Mouse (Mus musculus): ENCODE results near the gene Slc52a3. TPM values are rescaled to one million over a fixed set of nuclear protein-coding genes. Genes with fewer than 3 reads are reported as not detected.

Gene Slc52a3
- polyA plus RNA-seq, 1 experiment from 2014 or later = 3.6 TPM

DNA sequence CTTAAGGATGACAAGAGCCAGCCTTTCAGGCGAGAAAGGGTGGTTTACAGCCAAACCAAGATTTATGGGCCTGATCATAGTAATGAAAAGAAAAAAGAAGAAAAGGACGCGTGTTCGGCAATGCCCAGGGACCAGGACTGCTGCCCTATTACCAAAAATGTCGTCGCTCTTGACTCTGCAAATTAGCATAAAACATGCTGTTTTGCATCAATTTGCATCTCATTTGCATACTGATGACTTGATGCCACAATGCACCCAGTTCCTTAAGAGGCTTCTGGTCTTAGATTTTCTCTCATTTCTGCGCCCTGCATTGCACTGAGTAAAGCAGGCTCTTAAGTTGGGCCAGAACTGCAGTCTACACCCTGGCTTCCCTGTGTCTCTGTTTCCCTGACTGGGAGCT is 54.0 kb downstream of the Slc52a3 start:
- Histone ChIP-seq H3K27ac (ENCODE audit: low read length) (no peak overlapping the region), H3K4me3 (ENCODE audit: low read depth, low read length) (no peak overlapping the region), H3K27me3 (ENCODE audit: control insufficient read depth, insufficient read depth, low read length) (peaks cover 34% of the 10 kb centered on the region), H3K9me3 (ENCODE audit: control insufficient read depth, low read depth, low read length) (no peaks in the 10 kb centered on the region), H3K36me3 (ENCODE audit: control insufficient read depth, insufficient read depth, low read length) (no peaks in the 10 kb centered on the region), H3K4me1 (ENCODE audit: control insufficient read depth, insufficient read depth, low read length) (peaks cover 11% of the 10 kb centered on the region; the same call in 1 of the 2 replicates), H3K4me2 (replicated peaks; ENCODE audit: low read depth, low read length) (no peak overlapping the region), H3K9ac (replicated peaks; ENCODE audit: low read depth, low read length) (no peak overlapping the region)
- no peak for ATAC-seq (ENCODE audit: insufficient number of reproducible peaks, insufficient read depth, low FRiP score, low read depth)
- 16% methylated on average over 7 of the region's 7 CpGs for WGBS

DNA sequence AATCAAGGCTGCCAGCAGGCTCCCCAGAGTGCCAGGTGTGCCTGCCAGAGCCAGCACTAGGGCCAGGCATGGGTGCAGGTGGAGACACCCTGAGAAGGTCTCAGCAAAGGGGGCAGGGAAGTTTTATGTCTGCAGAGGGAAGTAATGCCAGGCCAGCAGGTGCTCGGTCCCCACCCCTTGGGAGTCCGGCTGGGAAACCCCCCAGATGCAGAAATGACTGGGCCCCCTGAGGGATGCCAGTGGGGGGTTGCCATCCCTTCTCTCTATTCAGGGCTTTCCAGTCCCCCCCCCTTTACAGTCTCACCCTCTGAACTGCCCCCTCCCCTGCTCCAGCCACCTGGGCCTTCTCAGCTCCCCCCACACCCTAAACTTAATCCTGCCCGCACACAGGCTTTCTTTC is 55.7 kb downstream of the Slc52a3 start:
- Histone ChIP-seq H3K9me3 (ENCODE audit: control insufficient read depth, low read depth, low read length) (no peaks in the 10 kb centered on the region), H3K9ac (replicated peaks; ENCODE audit: low read depth, low read length) (no peak overlapping the region), H3K4me1 (ENCODE audit: control insufficient read depth, insufficient read depth, low read length) (peaks cover 11% of the 10 kb centered on the region; the same call in 1 of the 2 replicates), H3K4me3 (ENCODE audit: low read depth, low read length) (no peak overlapping the region), H3K4me2 (replicated peaks; ENCODE audit: low read depth, low read length) (no peak overlapping the region), H3K27me3 (ENCODE audit: control insufficient read depth, insufficient read depth, low read length) (peaks cover 32% of the 10 kb centered on the region), H3K36me3 (ENCODE audit: control insufficient read depth, insufficient read depth, low read length) (no peaks in the 10 kb centered on the region), H3K27ac (ENCODE audit: low read length) (no peak overlapping the region)
- WGBS = 76% methylated on average over 3 of the region's 3 CpGs
- no peak for ATAC-seq (ENCODE audit: insufficient number of reproducible peaks, insufficient read depth, low FRiP score, low read depth)

DNA sequence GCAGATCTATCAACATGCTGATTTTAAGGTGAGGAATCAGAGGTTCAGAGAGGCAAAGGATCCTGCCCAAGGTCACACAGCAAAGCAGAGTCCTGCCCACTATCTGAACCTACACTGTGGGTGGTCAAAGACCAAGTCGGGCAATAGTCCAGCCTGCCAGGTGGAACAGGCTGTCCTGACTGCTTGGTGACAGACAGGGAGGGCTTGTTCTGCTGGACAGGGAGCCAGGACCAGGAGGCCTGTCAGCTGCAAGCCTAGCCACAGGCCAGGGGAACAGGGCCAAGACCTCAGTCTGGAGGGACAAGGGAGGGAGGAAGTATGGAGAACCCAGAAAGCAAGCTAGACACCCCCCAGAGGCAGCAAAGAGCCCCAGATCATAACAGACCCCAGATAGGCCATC is 59.1 kb downstream of the Slc52a3 start:
- H3K4me1 ChIP-seq (ENCODE audit: control insufficient read depth, insufficient read depth, low read length) = no peaks in the 10 kb centered on the region

DNA sequence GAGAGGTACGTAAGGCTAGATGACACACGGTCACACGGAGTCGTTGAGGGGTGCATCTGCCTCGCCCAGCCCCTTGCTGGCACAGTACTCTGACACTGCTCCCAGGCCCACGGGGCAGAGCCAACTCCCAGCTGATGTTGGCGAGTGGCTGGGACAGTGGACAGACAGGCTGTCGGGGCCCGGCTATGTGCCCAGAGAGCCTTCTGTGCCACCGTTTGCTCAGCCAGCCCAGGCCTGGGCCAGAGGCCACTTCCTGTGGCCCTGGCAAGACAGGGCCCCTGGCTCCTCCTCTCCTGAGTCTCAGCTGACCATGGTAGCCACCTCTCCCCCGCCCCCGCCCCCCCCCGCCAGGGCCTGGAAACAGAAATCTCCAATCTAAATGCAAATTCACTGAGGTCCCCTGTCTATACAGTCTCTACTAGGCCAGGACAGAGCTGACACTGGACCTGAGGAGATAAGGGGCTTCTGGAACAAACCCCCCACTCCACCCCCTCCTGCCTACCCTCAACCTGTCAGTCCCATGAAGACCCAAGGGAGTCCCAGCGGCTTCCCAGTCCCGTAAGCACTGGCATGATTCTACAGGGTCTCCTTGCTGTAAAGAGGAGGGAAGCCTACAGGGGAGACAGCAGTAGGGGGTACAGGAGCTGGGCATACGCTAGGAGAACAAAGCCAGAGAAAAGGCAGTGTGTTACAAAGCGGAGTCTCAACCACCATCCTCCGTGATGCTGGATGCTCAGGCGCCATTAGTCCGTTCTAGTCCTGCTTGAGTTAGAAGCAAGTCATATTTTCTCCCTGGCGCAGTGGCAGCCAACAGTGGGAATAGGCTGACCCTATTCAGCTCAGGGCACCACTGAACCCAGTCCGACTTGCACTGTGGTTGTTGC is 60.3 kb downstream of the Slc52a3 start:
- no peak for ATAC-seq (ENCODE audit: insufficient number of reproducible peaks, insufficient read depth, low FRiP score, low read depth)
- Histone ChIP-seq H3K4me1 (ENCODE audit: control insufficient read depth, insufficient read depth, low read length) (no peaks in the 10 kb centered on the region), H3K9ac (replicated peaks; ENCODE audit: low read depth, low read length) (no peak overlapping the region), H3K27ac (ENCODE audit: low read length) (no peak overlapping the region), H3K27me3 (ENCODE audit: control insufficient read depth, insufficient read depth, low read length) (no peaks in the 10 kb centered on the region), H3K36me3 (ENCODE audit: control insufficient read depth, insufficient read depth, low read length) (no peaks in the 10 kb centered on the region), H3K9me3 (ENCODE audit: control insufficient read depth, low read depth, low read length) (no peaks in the 10 kb centered on the region), H3K4me2 (replicated peaks; ENCODE audit: low read depth, low read length) (no peak overlapping the region), H3K4me3 (ENCODE audit: low read depth, low read length) (no peak overlapping the region)
- WGBS = 74% methylated on average over 22 of the region's 22 CpGs

More for the DNA sequence above, 59.1 kb downstream of the Slc52a3 start:
- WGBS = 58% methylated on average over 1 of the region's 1 CpGs
- Histone ChIP-seq H3K4me3 (ENCODE audit: low read depth, low read length) (no peak overlapping the region), H3K4me2 (replicated peaks; ENCODE audit: low read depth, low read length) (no peak overlapping the region), H3K27me3 (ENCODE audit: control insufficient read depth, insufficient read depth, low read length) (peaks cover 5% of the 10 kb centered on the region; the same call in 1 of the 2 replicates), H3K9ac (replicated peaks; ENCODE audit: low read depth, low read length) (no peak overlapping the region), H3K9me3 (ENCODE audit: control insufficient read depth, low read depth, low read length) (no peaks in the 10 kb centered on the region), H3K27ac (ENCODE audit: low read length) (no peak overlapping the region), H3K36me3 (ENCODE audit: control insufficient read depth, insufficient read depth, low read length) (no peaks in the 10 kb centered on the region)
- ATAC-seq (ENCODE audit: insufficient number of reproducible peaks, insufficient read depth, low FRiP score, low read depth) = no peak

DNA sequence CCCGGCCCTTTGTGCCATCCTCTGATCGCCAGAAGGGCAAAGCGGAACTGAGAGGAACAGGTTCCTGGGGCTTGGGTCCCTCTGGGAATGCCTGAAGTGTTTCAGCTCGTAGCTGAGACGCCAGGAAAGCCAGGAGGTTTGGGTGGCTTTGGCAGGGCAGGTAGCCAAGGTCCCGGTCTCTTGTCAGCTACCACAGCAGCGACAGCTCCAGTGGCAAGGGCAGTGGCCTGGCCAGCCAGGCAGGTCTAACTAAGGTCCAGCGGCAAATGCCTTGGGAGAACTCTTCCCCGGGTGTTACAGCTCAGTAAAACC is 60.9 kb downstream of the Slc52a3 start:
- no peak for ATAC-seq (ENCODE audit: insufficient number of reproducible peaks, insufficient read depth, low FRiP score, low read depth)
- H3K9ac ChIP-seq (replicated peaks; ENCODE audit: low read depth, low read length) = no peak overlapping the region
- no peak overlapping the region for H3K27ac ChIP-seq (ENCODE audit: low read length)

More for the DNA sequence above, 60.9 kb downstream of the Slc52a3 start:
- no peaks in the 10 kb centered on the region for H3K27me3 ChIP-seq (ENCODE audit: control insufficient read depth, insufficient read depth, low read length)
- no peaks in the 10 kb centered on the region for H3K9me3 ChIP-seq (ENCODE audit: control insufficient read depth, low read depth, low read length)
- 70% methylated on average over 9 of the region's 9 CpGs for WGBS
- H3K4me1 ChIP-seq (ENCODE audit: control insufficient read depth, insufficient read depth, low read length) = no peaks in the 10 kb centered on the region
- no peak overlapping the region for H3K4me2 ChIP-seq (replicated peaks; ENCODE audit: low read depth, low read length)
- no peaks in the 10 kb centered on the region for H3K36me3 ChIP-seq (ENCODE audit: control insufficient read depth, insufficient read depth, low read length)
- no peak overlapping the region for H3K4me3 ChIP-seq (ENCODE audit: low read depth, low read length)

MicroRNAs within 50 kb of the gene (microRNA counts, 519-probe panel; counts per million panel counts)
- microRNA mmu-miR-1953 = not detected

Small RNAs within 50 kb of the gene (microRNA-seq; reads per million reads assigned to microRNA genes)
- 1.8 reads per million for gene Mir1953

Other genes starting within 250 kb of the Slc52a3 start
- gene Rspo4, start 153.6 kb upstream of the Slc52a3 start, polyA plus RNA-seq (2014; fragmentation: Nextera tagmentation; extraction: Ambion mirVana) = not detected in 2 replicates
- gene Angpt4, start 85.3 kb upstream of the Slc52a3 start, polyA plus RNA-seq (2014; fragmentation: Nextera tagmentation; extraction: Ambion mirVana) = 0.58 and 1.4 TPM in 2 replicates
- gene Fam110a, start 16.3 kb upstream of the Slc52a3 start, polyA plus RNA-seq (2014; fragmentation: Nextera tagmentation; extraction: Ambion mirVana) = 27.4 and 28.6 TPM in 2 replicates
- 0.10 and 0.12 TPM in 2 replicates for gene Scrt2, start 85.0 kb downstream of the Slc52a3 start, polyA plus RNA-seq (2014; fragmentation: Nextera tagmentation; extraction: Ambion mirVana)
- 7.6 and 11.4 TPM in 2 replicates for gene Srxn1, start 109.0 kb downstream of the Slc52a3 start, polyA plus RNA-seq (2014; fragmentation: Nextera tagmentation; extraction: Ambion mirVana)
- gene Tcf15, start 147.1 kb downstream of the Slc52a3 start, polyA plus RNA-seq (2014; fragmentation: Nextera tagmentation; extraction: Ambion mirVana) = 12.9 and 14.1 TPM in 2 replicates
- 129 and 133 TPM in 2 replicates for gene Csnk2a1, start 230.3 kb downstream of the Slc52a3 start, polyA plus RNA-seq (2014; fragmentation: Nextera tagmentation; extraction: Ambion mirVana)